Mouse (Mus musculus) left cerebral cortex, adult 8-10 months (tissue): Measurements from ENCODE around the gene Inhbc. TPM values are rescaled to one million over a fixed set of nuclear protein-coding genes. Genes with fewer than 3 reads are reported as not detected.

Experiments
- total RNA-seq, 4 experiments: library from RNA; stranded (reverse); gene quantifications; 2 replicates each; pipeline ENCODE4 v1.2.4; 2022

Inhbc gene
- total RNA-seq, 4 experiments from 2014 or later: not detected

Other genes starting within 250 kb of the Inhbc start
- gene Os9, start 249.3 kb downstream of the Inhbc start, total RNA-seq: 100 to 1,000 TPM; 112 to 130 (median 122) TPM
- 100 to 1,000 TPM; 105 to 118 (median 112) TPM for gene B4galnt1, start 205.2 kb downstream of the Inhbc start, total RNA-seq
- 1 to 10 TPM; 5.8 to 7.4 (median 6.9) TPM for gene Slc26a10, start 189.8 kb downstream of the Inhbc start, total RNA-seq
- gene Arhgef25, start 180.3 kb downstream of the Inhbc start, total RNA-seq: 100 to 1,000 TPM; 153 to 178 (median 174) TPM
- 100 to 1,000 TPM; 211 to 218 (median 216) TPM for gene Dtx3, start 174.7 kb downstream of the Inhbc start, total RNA-seq
- gene Pip4k2c, start 158.8 kb downstream of the Inhbc start, total RNA-seq: 100 to 1,000 TPM; 104 to 112 (median 106) TPM
- gene Kif5a, start 107.1 kb downstream of the Inhbc start, total RNA-seq: 1,000 to 10,000 TPM; 1,113 to 1,308 (median 1,238) TPM
- 100 to 1,000 TPM; 254 to 263 (median 254) TPM for gene Dctn2, start 104.1 kb downstream of the Inhbc start, total RNA-seq
- 10 to 100 TPM; 32.5 to 53.7 (median 44.4) TPM for gene Mbd6, start 81.4 kb downstream of the Inhbc start, total RNA-seq
- gene Mars, start 58.6 kb downstream of the Inhbc start, total RNA-seq: 10 to 100 TPM; 54.2 to 61.3 (median 56.8) TPM
- gene Arhgap9, start 48.5 kb downstream of the Inhbc start, total RNA-seq: 1 to 10 TPM in 2 of 4 experiments, under 1 TPM in 2; 0.74 to 2.6 (median 1.6) TPM
- 1 to 10 TPM; 2.9 to 5.4 (median 3.2) TPM for gene Gli1, start 28.5 kb downstream of the Inhbc start, total RNA-seq
- gene Inhbe, start 16.0 kb downstream of the Inhbc start, total RNA-seq: under 1 TPM; 0.09 to 0.18 (median 0.16) TPM
- 100 to 1,000 TPM; 247 to 279 (median 255) TPM for gene R3hdm2, start 9.9 kb upstream of the Inhbc start, total RNA-seq
- 1 to 10 TPM; 2.3 to 4.5 (median 3.0) TPM for gene Stac3, start 131.3 kb upstream of the Inhbc start, total RNA-seq
- gene Ndufa4l2, start 144.5 kb upstream of the Inhbc start, total RNA-seq: 1 to 10 TPM; 3.8 to 5.2 (median 4.6) TPM
- 10 to 100 TPM; 24.4 to 33.6 (median 25.7) TPM for gene Shmt2, start 152.0 kb upstream of the Inhbc start, total RNA-seq
- gene Nxph4, start 164.1 kb upstream of the Inhbc start, total RNA-seq: 1 to 10 TPM; 6.6 to 9.7 (median 8.4) TPM